Mouse (Mus musculus) bone marrow, adult 2 months (tissue): ENCODE results near the gene Mbd4.

Experiments used
- CTCF ChIP-seq: fragments of 200-500 bp; IDR thresholded peaks from 2 replicates; pipeline ENCODE4 v1.5.1; 2011; ENCODE audit warnings: low read length, control low read depth; ENCODE audit not compliant: control insufficient read depth, insufficient read depth
- POLR2A ChIP-seq: fragments of 200-500 bp; IDR thresholded peaks from 2 replicates; pipeline ENCODE4 v1.6.1; 2011; ENCODE audit warnings: low read depth, mild to moderate bottlenecking, control low read depth, low read length, borderline replicate concordance; ENCODE audit not compliant: control insufficient read depth

- peak; percentile 73 for TF ChIP-seq CTCF
- TF ChIP-seq POLR2A: no peak
Measured at GRCm38 (mm10) chr6:115814104-115814503, 39.1 kb downstream of the Mbd4 start.
